Mouse (Mus musculus) spleen, adult 2 months (tissue): ENCODE data around the gene Crb2. TPM values are rescaled to one million over a fixed set of nuclear protein-coding genes. Genes with fewer than 3 reads are reported as not detected.

Experiments
- DNase-seq, 2 experiments: peaks; one replicate each; pipeline versions ENCODE4 v3.0.0 to v3.0.0-alpha.2; 2012 to 2021; ENCODE audit warnings: low spot score in 2 of 2, low read depth in 1 of 2
- H3K27ac ChIP-seq: fragments of 200-500 bp; 2 replicates; pipeline ENCODE4 v1.5.1; 2012; ENCODE audit warnings: low read length, inconsistent platforms; ENCODE audit not compliant: insufficient read depth
- H3K27me3 ChIP-seq: fragments of 200-500 bp; 2 replicates; pipeline ENCODE4 v1.6.1; 2012; ENCODE audit warnings: mild to moderate bottlenecking, moderate library complexity, low read length, inconsistent platforms; ENCODE audit not compliant: control insufficient read depth, insufficient read depth
- H3K36me3 ChIP-seq: fragments of 200-500 bp; 2 replicates; pipeline ENCODE4 v1.6.1; 2012; ENCODE audit warnings: mild to moderate bottlenecking, low read length, inconsistent platforms; ENCODE audit not compliant: control insufficient read depth, insufficient read depth
- H3K4me1 ChIP-seq: fragments of 200-500 bp; 2 replicates; pipeline ENCODE4 v1.6.1; 2011; ENCODE audit warnings: inconsistent platforms; ENCODE audit not compliant: control insufficient read depth, insufficient read depth, insufficient read length
- H3K4me3 ChIP-seq: fragments of 200-500 bp; 2 replicates; pipeline ENCODE4 v1.5.1; 2011; ENCODE audit warnings: mild to moderate bottlenecking, inconsistent platforms; ENCODE audit not compliant: insufficient read depth, insufficient read length; ENCODE audit errors: extremely low read depth
- CTCF ChIP-seq: fragments of 200-500 bp; IDR thresholded peaks from 2 replicates; pipeline ENCODE4 v1.5.1; 2011; ENCODE audit warnings: mild to moderate bottlenecking, inconsistent platforms; ENCODE audit not compliant: insufficient read depth, insufficient read length, insufficient replicate concordance; ENCODE audit errors: extremely low read depth
- POLR2A ChIP-seq: fragments of 200-500 bp; IDR thresholded peaks from 2 replicates; pipeline ENCODE4 v1.6.1; 2011; ENCODE audit warnings: low read depth, low read length, inconsistent platforms
- WGBS: fragments of 180-500 bp; shearing (Covaris S2); methylation state at CpG from one replicate; pipeline ENCODE4 v1.1.7; 2018; 5-methylcytosine and 5-hydroxymethylcytosine counted together
- polyA plus RNA-seq: library from polyadenylated mRNA; depleted of rRNA; stranded (reverse); fragments of >200 nt; gene quantifications from 2 replicates; pipeline ENCODE4 v1.2.3, GENCODE M21; 2012; rRNA removed

Crb2 gene
- polyA plus RNA-seq, 1 experiment = 0.15 TPM

DNA sequence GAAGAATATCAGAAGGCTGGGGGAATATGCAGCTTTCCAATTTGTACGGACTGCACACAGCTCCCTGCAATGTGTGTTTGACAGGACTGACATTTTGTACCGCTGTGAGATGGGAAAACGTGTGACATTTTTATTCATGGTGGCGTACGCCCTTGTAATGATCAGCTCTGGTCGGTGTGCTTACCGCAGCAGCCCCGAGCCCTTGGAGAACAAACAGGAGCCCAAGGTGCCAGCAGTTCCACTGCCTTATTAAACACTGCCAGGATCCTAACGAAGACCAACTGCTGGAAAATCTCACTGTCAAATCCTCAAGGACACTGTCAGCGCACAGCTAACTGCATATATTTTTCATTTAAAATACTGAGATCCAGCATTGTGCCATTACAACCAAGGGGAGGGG is 56.2 kb downstream of the Crb2 start:
- 94% methylated on average over 10 of the region's 10 CpGs for WGBS
- no peak for DNase-seq
- no peak for TF ChIP-seq CTCF
- no peak for TF ChIP-seq POLR2A
- Histone ChIP-seq H3K4me1 (no peaks in the 10 kb centered on the region), H3K27me3 (no peaks in the 10 kb centered on the region), H3K27ac (no peak overlapping the region), H3K4me3 (no peak overlapping the region), H3K36me3 (peaks cover 3% of the 10 kb centered on the region; the same call in 1 of the 2 replicates)

DNA sequence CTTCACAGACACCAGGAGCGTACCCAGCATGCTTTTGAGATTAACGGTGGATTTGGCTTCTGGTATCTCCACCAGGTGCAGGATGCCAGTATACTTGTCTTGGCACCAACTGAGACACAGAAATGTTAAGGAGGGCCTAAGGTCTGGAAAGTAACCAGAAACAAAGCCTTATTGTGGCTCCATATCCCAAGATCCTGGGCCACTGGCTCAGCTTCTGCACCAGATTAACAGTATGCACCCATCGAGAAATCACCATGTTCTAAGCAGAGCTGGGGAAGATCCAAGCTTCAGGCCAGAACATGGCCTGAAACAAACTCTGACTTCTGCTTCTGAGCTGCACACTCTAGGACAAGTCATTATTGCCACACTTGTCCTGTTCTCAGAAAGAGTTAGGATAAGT is 60.9 kb downstream of the Crb2 start:
- no peak overlapping the region for H3K4me3 ChIP-seq
- WGBS = 98% methylated on average over 3 of the region's 3 CpGs
- no peak overlapping the region for H3K27ac ChIP-seq
- no peak for DNase-seq
- H3K36me3 ChIP-seq = peaks cover 2% of the 10 kb centered on the region; the same call in 1 of the 2 replicates
- no peaks in the 10 kb centered on the region for H3K4me1 ChIP-seq
- TF ChIP-seq CTCF (no peak), POLR2A (no peak)
- H3K27me3 ChIP-seq = no peaks in the 10 kb centered on the region

DNA sequence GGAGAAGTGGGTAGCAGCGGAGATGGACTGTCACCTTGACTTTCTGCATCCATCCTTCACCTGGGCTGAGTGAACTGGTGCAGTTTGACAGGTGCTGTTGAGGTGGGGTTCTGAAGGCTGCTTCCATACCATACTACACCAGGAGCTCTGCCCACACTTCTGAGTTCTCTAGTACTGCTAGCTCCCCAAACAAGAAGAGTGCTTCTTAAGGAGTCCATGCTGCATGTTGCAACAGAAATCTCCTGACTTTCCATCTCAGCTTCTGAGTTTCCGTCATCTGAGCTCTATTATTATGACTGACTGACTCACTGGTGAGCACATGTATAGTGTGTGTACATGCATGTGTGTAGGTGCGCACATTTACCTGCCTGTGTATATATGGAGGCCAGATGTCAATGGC is 61.5 kb downstream of the Crb2 start:
- Histone ChIP-seq H3K27me3 (no peaks in the 10 kb centered on the region), H3K4me3 (no peak overlapping the region), H3K36me3 (peaks cover under 1% of the 10 kb centered on the region; the same call in 1 of the 2 replicates), H3K4me1 (no peaks in the 10 kb centered on the region), H3K27ac (no peak overlapping the region)
- DNase-seq = no peak
- 94% methylated on average over 3 of the region's 3 CpGs for WGBS
- no peak for TF ChIP-seq POLR2A

DNA sequence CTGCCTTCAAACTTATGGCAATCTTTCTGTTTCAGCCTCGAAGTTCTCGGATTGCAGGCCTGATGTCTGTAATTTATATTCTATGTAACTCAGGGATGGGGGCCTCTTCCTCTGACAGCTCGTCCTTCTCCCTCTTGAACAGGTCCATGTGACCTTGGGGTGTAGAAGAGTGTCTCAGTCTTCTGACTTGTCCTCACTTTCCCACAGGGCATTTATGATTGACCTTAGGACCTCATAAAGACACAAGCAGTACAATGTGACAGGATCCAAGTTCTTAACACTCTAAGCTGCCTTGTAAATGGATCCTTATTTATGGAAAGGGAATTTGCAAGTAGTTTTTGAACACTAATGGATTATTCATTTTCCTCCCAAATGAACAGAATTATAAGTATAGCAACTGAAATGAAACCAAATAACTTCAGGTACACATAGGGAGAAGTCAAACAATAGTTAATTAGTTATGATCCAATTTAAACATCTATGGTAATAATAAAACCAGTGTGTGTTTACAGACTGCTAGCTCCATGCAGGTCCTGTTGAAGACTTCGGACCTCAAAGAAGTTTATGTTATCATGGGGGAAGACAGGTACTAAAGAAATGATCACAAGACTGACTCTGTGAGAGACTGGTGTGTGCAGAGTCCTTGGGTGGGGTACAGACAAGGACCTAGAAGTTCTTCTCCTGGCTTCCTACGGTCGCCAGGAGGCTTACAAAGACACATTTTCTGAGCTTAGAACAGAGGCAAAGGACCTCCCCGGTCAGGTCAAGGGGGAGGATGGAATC is 62.3 kb downstream of the Crb2 start:
- no peak for DNase-seq
- WGBS = 91% methylated on average over 7 of the region's 7 CpGs
- H3K36me3 ChIP-seq = no peaks in the 10 kb centered on the region; the same call in 1 of the 2 replicates

DNA sequence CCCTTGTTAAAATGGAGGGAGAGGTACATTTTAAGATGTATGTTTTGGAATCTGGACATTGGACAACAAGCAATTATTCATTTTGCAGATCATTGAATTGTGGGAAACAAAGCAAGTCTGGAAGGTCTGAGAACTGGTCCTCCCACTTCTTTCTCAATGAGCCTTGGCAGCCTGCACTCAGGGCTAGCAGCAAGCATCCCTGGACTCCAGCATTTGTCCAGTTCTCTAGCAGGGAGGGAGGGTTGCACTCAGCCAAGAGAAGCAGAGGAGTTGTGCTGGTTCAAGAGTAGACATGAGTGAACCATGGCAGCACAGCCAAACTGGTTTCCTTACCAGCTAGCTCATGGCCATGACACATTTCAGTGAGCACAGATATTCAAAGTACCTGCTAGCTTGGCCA is 63.9 kb downstream of the Crb2 start:
- Histone ChIP-seq H3K4me3 (no peak overlapping the region), H3K27me3 (no peaks in the 10 kb centered on the region), H3K4me1 (no peaks in the 10 kb centered on the region), H3K36me3 (peaks cover 1% of the 10 kb centered on the region; the same call in 1 of the 2 replicates), H3K27ac (no peak overlapping the region)
- TF ChIP-seq POLR2A (no peak), CTCF (no peak)
- DNase-seq = no peak

More for the DNA sequence above, 62.3 kb downstream of the Crb2 start:
- Histone ChIP-seq H3K27me3 (no peaks in the 10 kb centered on the region), H3K4me3 (no peak overlapping the region), H3K27ac (no peak overlapping the region), H3K4me1 (no peaks in the 10 kb centered on the region)
- TF ChIP-seq CTCF = no peak
- TF ChIP-seq POLR2A = no peak

DNA sequence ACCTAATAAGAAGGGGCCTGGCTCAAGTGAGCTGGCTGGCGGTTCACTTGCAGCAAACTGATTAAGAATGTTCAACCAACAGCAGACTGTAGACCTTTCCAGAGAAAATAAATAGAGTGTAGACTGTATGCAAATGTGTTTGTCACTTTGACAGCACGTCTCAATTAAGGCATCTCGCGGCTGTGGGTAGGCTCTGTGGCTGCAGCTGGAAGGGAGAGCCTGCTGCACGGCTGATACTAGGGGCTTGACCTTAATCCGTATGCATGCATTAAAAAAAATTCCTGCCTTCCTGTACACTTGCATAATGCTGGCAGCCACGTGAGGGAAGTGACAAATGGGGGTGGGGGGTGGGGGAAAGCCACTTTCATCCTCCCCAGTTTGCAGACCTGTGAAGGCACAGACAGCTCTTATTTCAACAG is 66.1 kb downstream of the Crb2 start:
- Histone ChIP-seq H3K4me1 (no peaks in the 10 kb centered on the region), H3K27ac (no peak overlapping the region), H3K4me3 (no peak overlapping the region), H3K36me3 (peaks cover 2% of the 10 kb centered on the region; the same call in 1 of the 2 replicates), H3K27me3 (no peaks in the 10 kb centered on the region)
- 59% methylated on average over 7 of the region's 7 CpGs for WGBS
- DNase-seq = no peak
- TF ChIP-seq CTCF (no peak), POLR2A (no peak)

DNA sequence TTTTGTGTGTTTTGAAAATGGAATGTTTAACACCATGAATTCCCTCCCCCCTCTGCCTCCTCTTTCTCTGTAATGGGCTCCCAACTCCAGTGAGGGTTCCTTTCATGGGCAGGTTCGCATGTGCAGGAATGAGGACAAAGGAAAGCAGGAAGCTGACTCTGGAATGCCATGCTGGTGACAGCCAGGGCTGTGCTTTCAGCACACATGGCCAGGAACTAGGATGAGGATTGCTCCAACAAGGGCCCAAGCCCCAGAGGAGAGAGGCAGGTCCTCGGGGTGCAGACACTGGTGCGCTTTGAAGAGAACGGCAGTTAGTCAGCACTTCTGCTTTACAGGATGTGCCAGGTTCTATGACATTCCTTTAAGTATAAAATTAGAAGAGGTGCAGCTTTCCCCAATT is 66.7 kb downstream of the Crb2 start:
- TF ChIP-seq POLR2A (no peak), CTCF (no peak)
- Histone ChIP-seq H3K27ac (no peak overlapping the region), H3K4me3 (no peak overlapping the region), H3K27me3 (no peaks in the 10 kb centered on the region), H3K36me3 (peaks cover 3% of the 10 kb centered on the region; the same call in 1 of the 2 replicates), H3K4me1 (no peaks in the 10 kb centered on the region)
- no peak for DNase-seq
- 67% methylated on average over 4 of the region's 4 CpGs for WGBS

Other genes starting within 250 kb of the Crb2 start
- gene Strbp, start 72.4 kb upstream of the Crb2 start, polyA plus RNA-seq = 4.8 and 6.7 TPM in 2 replicates